Mouse (Mus musculus) kidney, adult 2 months (tissue): Measurements from ENCODE around the gene Fam171b. TPM values are rescaled to one million over a fixed set of nuclear protein-coding genes. Genes with fewer than 3 reads are reported as not detected.

Source experiments
- DNase-seq: peaks from one replicate; pipeline ENCODE4 v3.0.0; 2021
- H3K27ac ChIP-seq: fragments of 200-500 bp; 2 replicates; pipeline ENCODE4 v1.5.1; 2012; ENCODE audit warnings: low read depth, low read length, control low read depth, inconsistent platforms; ENCODE audit not compliant: insufficient read depth
- H3K27me3 ChIP-seq: fragments of 200-500 bp; replicated peaks from 2 replicates; pipeline ENCODE4 v1.6.1; 2012; ENCODE audit warnings: mild to moderate bottlenecking, moderate library complexity, low read length, inconsistent platforms; ENCODE audit not compliant: control insufficient read depth, insufficient read depth
- H3K36me3 ChIP-seq: fragments of 200-500 bp; 2 replicates; pipeline ENCODE4 v1.6.1; 2012; ENCODE audit warnings: mild to moderate bottlenecking, moderate library complexity, low read length, inconsistent platforms; ENCODE audit not compliant: control insufficient read depth, insufficient read depth
- H3K4me1 ChIP-seq: fragments of 200-500 bp; 2 replicates; pipeline ENCODE4 v1.6.1; 2011; ENCODE audit warnings: low read length; ENCODE audit not compliant: control insufficient read depth, insufficient read depth
- H3K4me3 ChIP-seq: fragments of 200-500 bp; 2 replicates; pipeline ENCODE4 v1.5.1; 2011; ENCODE audit warnings: mild to moderate bottlenecking, low read depth, low read length, control low read depth; ENCODE audit not compliant: insufficient read depth
- CTCF ChIP-seq: fragments of 200-500 bp; conservative IDR thresholded peaks from 2 replicates; pipeline ENCODE4 v1.5.1; 2011; ENCODE audit warnings: low read depth, mild to moderate bottlenecking, control low read depth, low read length, moderate library complexity, mixed read lengths; ENCODE audit not compliant: insufficient read depth, insufficient read length
- POLR2A ChIP-seq: fragments of 200-500 bp; IDR thresholded peaks from one replicate; pipeline ENCODE4 v1.6.1; 2011; ENCODE audit warnings: low read depth, low read length, control low read depth
- WGBS: fragments of 180-500 bp; shearing (Covaris S2); methylation state at CpG from one replicate; pipeline ENCODE4 v1.1.7; 2018; 5-methylcytosine and 5-hydroxymethylcytosine counted together
- polyA plus RNA-seq: library from polyadenylated mRNA; depleted of rRNA; stranded (reverse); fragments of >200 nt; gene quantifications from 2 replicates; pipeline ENCODE4 v1.2.3, GENCODE M21; 2012; rRNA removed

The Fam171b gene
- polyA plus RNA-seq = 0.11 and 0.17 TPM in 2 replicates

GRCm38 (mm10) chr2:83812483-83813272 lies at the start of gene Fam171b:
Fam171b (plus strand) TSS chr2:83812636.
- no peaks in the 10 kb centered on the region for H3K36me3 ChIP-seq
- WGBS = under 1% methylated on average over 63 of the region's 63 CpGs
- no peak within 1 kb of the TSS for H3K27ac ChIP-seq
- H3K4me3 ChIP-seq = peak within 1 kb of the TSS; percentile 62
- DNase-seq = peak; percentile 48
- H3K4me1 ChIP-seq = no peaks in the 10 kb centered on the region
- TF ChIP-seq CTCF (no peak), POLR2A (no peak)
- H3K27me3 ChIP-seq = no peaks in the 10 kb centered on the region; the same call in 1 of the 2 replicates

GRCm38 (mm10) chr2:83766058-83766457 lies 46.4 kb upstream of the Fam171b start:
- H3K36me3 ChIP-seq = peaks cover 4% of the 10 kb centered on the region
- TF ChIP-seq POLR2A = no peak
- TF ChIP-seq CTCF = no peak
- no peak overlapping the region; the same call in 1 of the 2 replicates for H3K27ac ChIP-seq
- no peak overlapping the region for H3K4me3 ChIP-seq
- 32% methylated on average over 6 of the region's 6 CpGs for WGBS
- no peaks in the 10 kb centered on the region; the same call in 1 of the 2 replicates for H3K4me1 ChIP-seq
- peak; percentile 86 for DNase-seq
- H3K27me3 ChIP-seq = no peaks in the 10 kb centered on the region

DNA sequence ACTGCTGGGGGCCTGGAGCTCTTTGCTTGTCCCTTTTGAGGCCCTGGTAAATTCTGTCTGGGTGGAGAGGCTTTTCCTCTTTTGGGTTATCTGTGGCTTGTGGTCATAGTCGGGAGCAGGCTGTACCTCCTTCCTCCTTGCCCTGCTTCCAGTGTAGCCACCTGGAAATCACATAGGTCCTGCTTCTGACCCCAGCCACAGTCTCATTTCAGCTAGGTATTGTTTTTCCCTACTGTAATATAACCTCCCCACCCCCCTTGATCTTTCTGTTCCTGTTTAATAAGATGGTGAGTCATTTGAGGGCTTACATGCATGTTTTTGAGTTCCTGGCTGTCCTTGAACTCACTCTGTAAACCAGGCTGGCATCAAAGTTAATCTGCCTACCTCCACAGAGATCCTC lies 45.6 kb upstream of the Fam171b start:
- Histone ChIP-seq H3K4me1 (no peaks in the 10 kb centered on the region; the same call in 1 of the 2 replicates), H3K36me3 (peaks cover 7% of the 10 kb centered on the region), H3K27me3 (no peaks in the 10 kb centered on the region), H3K27ac (no peak overlapping the region), H3K4me3 (no peak overlapping the region)
- TF ChIP-seq CTCF (no peak), POLR2A (no peak)
- WGBS = 50% methylated on average over 1 of the region's 1 CpGs
- DNase-seq = no peak

- Histone ChIP-seq H3K4me3 (no peak overlapping the region), H3K27ac (no peak overlapping the region), H3K27me3 (no peaks in the 10 kb centered on the region), H3K36me3 (peaks cover 13% of the 10 kb centered on the region), H3K4me1 (no peaks in the 10 kb centered on the region; the same call in 1 of the 2 replicates)
- TF ChIP-seq POLR2A (no peak), CTCF (no peak)
- no peak for DNase-seq
- WGBS = 94% methylated on average over 4 of the region's 4 CpGs
Observed at GRCm38 (mm10) chr2:83768311-83769047, 44.0 kb upstream of the Fam171b start.

- peak; percentile 81 for DNase-seq
- Histone ChIP-seq H3K36me3 (peaks cover 15% of the 10 kb centered on the region), H3K4me3 (no peak overlapping the region), H3K4me1 (no peaks in the 10 kb centered on the region), H3K27me3 (no peaks in the 10 kb centered on the region), H3K27ac (no peak overlapping the region)
- 56% methylated on average over 7 of the region's 7 CpGs for WGBS
- TF ChIP-seq POLR2A = no peak
- peak; percentile 88 for TF ChIP-seq CTCF
Observed at GRCm38 (mm10) chr2:83771155-83771812, 41.2 kb upstream of the Fam171b start.

DNA sequence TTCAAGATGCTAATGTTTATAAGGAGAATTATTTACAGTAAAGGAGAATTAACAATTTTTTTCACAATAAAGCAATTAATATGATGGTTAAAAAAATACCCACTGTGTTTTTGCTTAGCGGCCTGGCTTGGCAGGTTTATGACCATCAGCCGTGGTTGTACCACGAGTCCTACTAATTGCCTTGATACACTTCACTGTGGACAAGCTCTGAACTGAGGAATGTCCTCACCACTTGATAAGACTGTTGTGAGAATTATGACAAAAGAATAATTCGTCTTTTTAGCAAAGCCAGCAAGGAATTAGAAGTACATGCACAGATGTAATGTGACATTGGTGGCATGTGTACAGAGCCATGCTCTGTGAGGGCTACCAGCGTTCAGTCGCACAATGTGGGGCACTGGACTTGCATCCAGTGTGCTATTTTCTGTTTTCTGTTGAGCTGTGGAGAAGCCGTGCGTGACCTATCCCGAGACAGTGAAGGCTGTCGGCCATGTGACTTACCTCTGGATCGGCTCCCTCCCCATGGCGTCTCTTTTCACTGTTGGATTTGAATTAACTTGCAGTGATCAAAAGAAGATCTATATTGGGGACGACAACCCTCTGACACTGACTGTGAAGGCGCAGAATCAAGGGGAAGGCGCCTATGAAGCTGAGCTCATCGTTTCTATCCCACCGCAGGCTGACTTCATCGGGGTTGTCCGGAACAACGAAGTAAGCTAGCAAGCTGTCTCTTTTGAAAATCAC lies 20.9 kb upstream of the Fam171b start:
- Histone ChIP-seq H3K4me1 (no peaks in the 10 kb centered on the region), H3K4me3 (no peak overlapping the region), H3K36me3 (peaks cover 12% of the 10 kb centered on the region), H3K27me3 (no peaks in the 10 kb centered on the region), H3K27ac (no peak overlapping the region)
- WGBS = 84% methylated on average over 20 of the region's 20 CpGs
- no peak for TF ChIP-seq CTCF
- no peak for TF ChIP-seq POLR2A
- DNase-seq = no peak

DNA sequence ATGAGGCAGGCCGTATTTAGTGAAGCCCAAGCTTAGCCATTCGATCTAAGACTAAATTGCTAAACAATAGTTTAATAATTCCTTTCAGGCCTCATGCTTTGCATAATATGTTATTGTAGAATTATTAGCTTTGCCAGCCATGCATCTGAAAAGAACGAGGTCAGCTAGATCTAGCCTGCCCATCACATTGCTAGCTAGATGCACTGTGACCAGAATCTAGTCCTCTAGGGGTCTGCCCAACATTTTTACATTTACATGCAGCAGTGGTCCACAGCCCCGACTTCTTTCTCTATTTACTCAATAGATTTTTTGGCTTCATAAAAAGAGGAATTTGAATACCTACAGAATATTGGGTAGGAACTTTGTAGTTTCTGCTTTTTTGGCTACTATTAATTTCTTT lies 20.3 kb upstream of the Fam171b start:
- H3K36me3 ChIP-seq = peaks cover 12% of the 10 kb centered on the region
- no peak overlapping the region for H3K27ac ChIP-seq
- no peaks in the 10 kb centered on the region for H3K27me3 ChIP-seq
- H3K4me1 ChIP-seq = no peaks in the 10 kb centered on the region
- H3K4me3 ChIP-seq = no peak overlapping the region
- whole genome bisulfite sequencing = 88% methylated on average over 4 of the region's 4 CpGs
- no peak for TF ChIP-seq POLR2A
- TF ChIP-seq CTCF = no peak
- no peak for DNase-seq
